Mouse (Mus musculus): Measurements from ENCODE around the gene Grk3. TPM values are rescaled to one million over a fixed set of nuclear protein-coding genes. Genes with fewer than 3 reads are reported as not detected.

Gene Grk3
- total RNA-seq, 1 experiment = 4.2 TPM

- no peaks in the 10 kb centered on the region for H3K9me3 ChIP-seq (ENCODE audit: control insufficient read depth, insufficient read depth, low read depth, low read length)
- no peak for TF ChIP-seq ZNF384 (IDR thresholded peaks at IDR 0.05; ENCODE audit: low read depth, low read length)
- no peak for TF ChIP-seq HCFC1 (IDR thresholded peaks at IDR 0.05; ENCODE audit: borderline replicate concordance, insufficient read depth, low read length)
- no peak for TF ChIP-seq MAFK (IDR thresholded peaks at IDR 0.05; ENCODE audit: insufficient read depth, low read depth, low read length)
- TF ChIP-seq ZC3H11A (IDR thresholded peaks at IDR 0.05; ENCODE audit: borderline replicate concordance, low read depth, low read length) = no peak
- TF ChIP-seq CHD2 (IDR thresholded peaks at IDR 0.05; ENCODE audit: low read depth, low read length) = no peak
- in situ Hi-C loops (cut with MboI; ENCODE audit: low sequenced_read_pairs in 2 of 2, unreplicated experiment in 2 of 2) = no loop called here
- peak overlapping the region; percentile 81 to 83 for H3K4me3 ChIP-seq (ENCODE audit: insufficient read depth in 1 of 2, low read depth in 1 of 2, low read length in 2 of 2, poor library complexity in 1 of 2, severe bottlenecking in 1 of 2)
- H3K4me1 ChIP-seq (ENCODE audit: control insufficient read depth in 2 of 2, insufficient read depth in 2 of 2, low read length in 2 of 2, poor library complexity in 1 of 2) = peaks cover 0 to 9% of the 10 kb centered on the region in 2 experiments; a peak in 2 of 4 replicates
- no peak for DNase-seq (ENCODE audit: low read depth, low spot score)
- no peaks in the 10 kb centered on the region for H3K36me3 ChIP-seq (ENCODE audit: control insufficient read depth, insufficient read depth, low read length, poor library complexity, severe bottlenecking)
- H3K9ac ChIP-seq (ENCODE audit: insufficient read depth, low read depth, low read length, poor library complexity, severe bottlenecking) = peak overlapping the region; percentile 79
- H3K27ac ChIP-seq (ENCODE audit: insufficient read depth, low read depth, low read length, poor library complexity, severe bottlenecking) = no peak overlapping the region
Measured at GRCm38 (mm10) chr5:113014808-113015235, 769 bp downstream of the Grk3 start.

GRCm38 (mm10) chr5:113014111-113014807, 1.3 kb downstream of the Grk3 start:
- Histone ChIP-seq H3K9ac (ENCODE audit: insufficient read depth, low read depth, low read length, poor library complexity, severe bottlenecking) (0 out of 2 replicates have a peak overlapping the region, but pooled peaks have one; percentile 79), H3K36me3 (ENCODE audit: control insufficient read depth, insufficient read depth, low read length, poor library complexity, severe bottlenecking) (no peaks in the 10 kb centered on the region), H3K9me3 (ENCODE audit: control insufficient read depth, insufficient read depth, low read depth, low read length) (no peaks in the 10 kb centered on the region), H3K27ac (ENCODE audit: insufficient read depth, low read depth, low read length, poor library complexity, severe bottlenecking) (no peak overlapping the region), H3K4me1 (ENCODE audit: control insufficient read depth in 2 of 2, insufficient read depth in 2 of 2, low read length in 2 of 2, poor library complexity in 1 of 2) (peaks cover 0 to 9% of the 10 kb centered on the region in 2 experiments; a peak in 2 of 4 replicates), H3K4me3 (ENCODE audit: insufficient read depth in 1 of 2, low read depth in 1 of 2, low read length in 2 of 2, poor library complexity in 1 of 2, severe bottlenecking in 1 of 2) (peak overlapping the region; percentile 81 to 83; a peak in 3 of 4 replicates)
- no peak for DNase-seq (ENCODE audit: low read depth, low spot score)
- in situ Hi-C loops (cut with MboI; ENCODE audit: low sequenced_read_pairs in 2 of 2, unreplicated experiment in 2 of 2) = no loop called here
- no peak for TF ChIP-seq HCFC1 (IDR thresholded peaks at IDR 0.05; ENCODE audit: borderline replicate concordance, insufficient read depth, low read length)
- TF ChIP-seq ZC3H11A (IDR thresholded peaks at IDR 0.05; ENCODE audit: borderline replicate concordance, low read depth, low read length) = no peak
- TF ChIP-seq CHD2 (IDR thresholded peaks at IDR 0.05; ENCODE audit: low read depth, low read length) = no peak
- no peak for TF ChIP-seq MAFK (IDR thresholded peaks at IDR 0.05; ENCODE audit: insufficient read depth, low read depth, low read length)
- no peak for TF ChIP-seq ZNF384 (IDR thresholded peaks at IDR 0.05; ENCODE audit: low read depth, low read length)

- Histone ChIP-seq H3K4me1 (ENCODE audit: control insufficient read depth in 2 of 2, insufficient read depth in 2 of 2, low read length in 2 of 2, poor library complexity in 1 of 2) (peaks cover 0 to 9% of the 10 kb centered on the region in 2 experiments; a peak in 2 of 4 replicates), H3K9ac (ENCODE audit: insufficient read depth, low read depth, low read length, poor library complexity, severe bottlenecking) (no peak overlapping the region), H3K27ac (ENCODE audit: insufficient read depth, low read depth, low read length, poor library complexity, severe bottlenecking) (no peak overlapping the region), H3K4me3 (ENCODE audit: insufficient read depth in 1 of 2, low read depth in 1 of 2, low read length in 2 of 2, poor library complexity in 1 of 2, severe bottlenecking in 1 of 2) (no peak overlapping the region), H3K36me3 (ENCODE audit: control insufficient read depth, insufficient read depth, low read length, poor library complexity, severe bottlenecking) (no peaks in the 10 kb centered on the region), H3K9me3 (ENCODE audit: control insufficient read depth, insufficient read depth, low read depth, low read length) (no peaks in the 10 kb centered on the region)
- no peak for TF ChIP-seq CHD2 (IDR thresholded peaks at IDR 0.05; ENCODE audit: low read depth, low read length)
- no peak for TF ChIP-seq HCFC1 (IDR thresholded peaks at IDR 0.05; ENCODE audit: borderline replicate concordance, insufficient read depth, low read length)
- TF ChIP-seq MAFK (IDR thresholded peaks at IDR 0.05; ENCODE audit: insufficient read depth, low read depth, low read length) = no peak
- no peak for TF ChIP-seq ZNF384 (IDR thresholded peaks at IDR 0.05; ENCODE audit: low read depth, low read length)
- no peak for TF ChIP-seq ZC3H11A (IDR thresholded peaks at IDR 0.05; ENCODE audit: borderline replicate concordance, low read depth, low read length)
- in situ Hi-C loops (cut with MboI; ENCODE audit: low sequenced_read_pairs in 2 of 2, unreplicated experiment in 2 of 2) = no loop called here
- no peak for DNase-seq (ENCODE audit: low read depth, low spot score)
Measured at GRCm38 (mm10) chr5:113011926-113012325, 3.7 kb downstream of the Grk3 start.

- Histone ChIP-seq H3K9me3 (ENCODE audit: control insufficient read depth, insufficient read depth, low read depth, low read length) (no peaks in the 10 kb centered on the region), H3K4me3 (ENCODE audit: insufficient read depth in 1 of 2, low read depth in 1 of 2, low read length in 2 of 2, poor library complexity in 1 of 2, severe bottlenecking in 1 of 2) (no peak overlapping the region), H3K9ac (ENCODE audit: insufficient read depth, low read depth, low read length, poor library complexity, severe bottlenecking) (no peak overlapping the region), H3K4me1 (ENCODE audit: control insufficient read depth in 2 of 2, insufficient read depth in 2 of 2, low read length in 2 of 2, poor library complexity in 1 of 2) (peaks cover 0 to 2% of the 10 kb centered on the region in 2 experiments; a peak in 1 of 4 replicates), H3K36me3 (ENCODE audit: control insufficient read depth, insufficient read depth, low read length, poor library complexity, severe bottlenecking) (no peaks in the 10 kb centered on the region), H3K27ac (ENCODE audit: insufficient read depth, low read depth, low read length, poor library complexity, severe bottlenecking) (no peak overlapping the region)
- TF ChIP-seq MAFK (IDR thresholded peaks at IDR 0.05; ENCODE audit: insufficient read depth, low read depth, low read length) = no peak
- TF ChIP-seq ZC3H11A (IDR thresholded peaks at IDR 0.05; ENCODE audit: borderline replicate concordance, low read depth, low read length) = no peak
- no peak for TF ChIP-seq ZNF384 (IDR thresholded peaks at IDR 0.05; ENCODE audit: low read depth, low read length)
- no peak for TF ChIP-seq CHD2 (IDR thresholded peaks at IDR 0.05; ENCODE audit: low read depth, low read length)
- TF ChIP-seq HCFC1 (IDR thresholded peaks at IDR 0.05; ENCODE audit: borderline replicate concordance, insufficient read depth, low read length) = no peak
- in situ Hi-C loops (cut with MboI; ENCODE audit: low sequenced_read_pairs in 2 of 2, unreplicated experiment in 2 of 2) = no loop called here
- DNase-seq (ENCODE audit: low read depth, low spot score) = no peak
Measured at GRCm38 (mm10) chr5:113009183-113009820, 6.3 kb downstream of the Grk3 start.
